Mouse (Mus musculus) monocyte, adult 2 months (primary cell): ENCODE data around the gene Zfp429.
"Not testable (repeated sequence)": the region's sequence is repeated elsewhere in the genome, so short reads cannot be mapped to it uniquely, and the experiment has no call there.

Experiments
- DNase-seq, 2 experiments: peaks; one replicate each; pipeline ENCODE4 v3.0.0; 2022; ENCODE audit warnings: low spot score in 2 of 2, low read depth in 1 of 2

Zfp429 gene

GRCm38 (mm10) chr13:67399183-67399903 is at the start of gene Zfp429:
Gene Zfp429 (minus strand): TSS chr13:67399819.
- peak in 1 of 2 experiments; percentile 54 for DNase-seq

DNA sequence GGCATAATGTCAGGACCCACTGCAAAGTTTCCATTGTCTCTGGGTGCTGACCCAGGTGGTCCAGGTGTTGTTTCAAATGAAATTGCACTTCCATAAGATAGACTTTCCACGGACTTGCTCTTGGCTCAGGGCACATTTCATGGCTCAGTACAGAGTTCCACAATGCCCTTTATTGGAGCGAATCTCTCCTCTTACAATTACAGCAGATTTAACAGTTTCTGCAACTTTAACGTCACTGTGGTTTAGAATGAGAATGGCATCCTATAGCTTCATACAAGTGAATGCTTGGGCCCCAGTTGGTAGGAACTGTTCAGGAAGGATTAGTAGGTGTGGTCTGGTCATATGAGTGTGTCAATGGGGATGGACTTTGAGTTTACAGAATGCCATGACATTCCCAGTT is 37.5 kb upstream of the Zfp429 start:
- DNase-seq = not testable (repeated sequence)

- no peak for DNase-seq
Measured at GRCm38 (mm10) chr13:67428116-67428515, 28.5 kb upstream of the Zfp429 start.

- DNase-seq = not testable (repeated sequence)
Measured at GRCm38 (mm10) chr13:67425699-67426098, 26.1 kb upstream of the Zfp429 start.

DNA sequence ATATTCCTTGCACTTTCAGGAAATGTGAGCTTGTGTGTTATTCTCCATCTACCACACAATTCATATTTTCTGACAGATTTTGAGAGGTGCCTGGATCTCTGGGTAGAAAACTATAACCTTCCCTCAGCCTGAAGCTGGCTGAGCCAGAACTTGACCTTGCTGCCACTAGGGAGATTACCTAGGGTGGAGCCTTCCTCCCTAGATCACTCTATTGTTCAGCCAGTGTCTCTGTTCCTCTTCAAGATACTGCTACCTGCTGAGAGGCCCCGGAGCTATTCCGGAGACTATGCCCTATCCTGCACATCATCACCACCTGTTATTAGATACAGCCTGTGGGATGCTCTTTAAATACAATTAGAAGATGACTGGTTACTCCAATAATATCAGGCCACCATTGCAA is 22.9 kb upstream of the Zfp429 start:
- DNase-seq = not testable (repeated sequence)

GRCm38 (mm10) chr13:67421207-67421857 is 21.7 kb upstream of the Zfp429 start, which contains the start of gene Zfp459:
Gene Zfp459 (minus strand): TSS chr13:67421418.
- no peak for DNase-seq

GRCm38 (mm10) chr13:67420558-67421206 is 21.1 kb upstream of the Zfp429 start:
- no peak for DNase-seq

DNA sequence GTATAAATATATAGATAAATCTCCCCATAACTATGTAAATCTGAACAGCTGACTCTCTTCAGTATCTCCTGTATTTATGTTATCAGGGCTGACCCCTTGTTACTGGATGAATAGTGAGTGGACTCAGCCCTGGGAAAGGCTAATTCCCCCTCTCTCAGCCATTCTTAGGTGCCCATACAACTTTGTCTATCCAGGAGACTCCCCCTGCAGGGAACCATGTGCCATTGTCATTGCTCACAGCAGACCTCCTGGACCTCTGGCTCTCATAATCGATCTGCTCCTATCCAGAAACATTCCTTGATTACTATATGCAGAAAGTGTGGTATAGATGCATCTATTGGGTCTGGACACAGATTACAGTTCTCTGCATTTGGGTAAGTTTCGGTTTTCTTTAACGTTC is 17.2 kb upstream of the Zfp429 start:
- no peak for DNase-seq

DNA sequence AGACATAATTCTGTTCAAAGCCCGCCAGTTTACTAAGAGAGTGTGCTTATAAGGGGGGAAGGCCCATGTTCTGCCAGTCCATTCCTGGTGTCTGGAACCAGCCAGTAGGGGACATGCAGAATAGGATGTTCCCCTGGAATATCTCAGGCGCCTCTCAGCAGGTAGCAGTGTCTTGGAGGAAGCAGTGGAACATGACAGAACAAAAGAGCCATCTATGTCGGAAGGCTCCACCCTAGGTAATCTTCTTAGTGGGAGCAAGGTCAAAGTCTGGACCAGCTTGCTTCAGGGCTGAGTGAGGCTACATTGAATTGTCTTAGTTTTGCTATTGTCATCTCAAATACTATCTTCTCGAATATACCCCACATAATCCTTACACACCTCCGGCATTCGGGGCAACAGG is 16.1 kb upstream of the Zfp429 start:
- no peak for DNase-seq

DNA sequence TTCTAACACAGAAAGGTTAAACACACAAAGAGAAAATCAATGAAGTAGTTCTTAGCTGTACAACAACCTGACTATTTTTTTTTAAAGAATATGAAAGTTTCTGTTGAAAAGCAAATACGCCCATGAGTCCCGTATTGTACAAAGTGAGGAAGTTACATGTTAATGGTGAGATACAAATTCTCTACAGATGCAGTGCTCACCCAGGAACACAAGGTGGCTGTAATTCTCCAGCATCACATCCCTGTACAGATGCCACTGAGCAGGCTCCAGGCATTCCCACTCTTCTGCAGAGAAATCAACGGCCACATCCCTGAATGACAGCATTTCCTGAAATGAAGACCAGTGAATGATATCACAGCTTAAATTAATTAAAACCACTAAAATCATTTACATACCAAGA is 14.0 kb upstream of the Zfp429 start:
- not testable (repeated sequence) for DNase-seq

GRCm38 (mm10) chr13:67376255-67376654 is 23.4 kb downstream of the Zfp429 start:
- DNase-seq = not testable (repeated sequence)

DNA sequence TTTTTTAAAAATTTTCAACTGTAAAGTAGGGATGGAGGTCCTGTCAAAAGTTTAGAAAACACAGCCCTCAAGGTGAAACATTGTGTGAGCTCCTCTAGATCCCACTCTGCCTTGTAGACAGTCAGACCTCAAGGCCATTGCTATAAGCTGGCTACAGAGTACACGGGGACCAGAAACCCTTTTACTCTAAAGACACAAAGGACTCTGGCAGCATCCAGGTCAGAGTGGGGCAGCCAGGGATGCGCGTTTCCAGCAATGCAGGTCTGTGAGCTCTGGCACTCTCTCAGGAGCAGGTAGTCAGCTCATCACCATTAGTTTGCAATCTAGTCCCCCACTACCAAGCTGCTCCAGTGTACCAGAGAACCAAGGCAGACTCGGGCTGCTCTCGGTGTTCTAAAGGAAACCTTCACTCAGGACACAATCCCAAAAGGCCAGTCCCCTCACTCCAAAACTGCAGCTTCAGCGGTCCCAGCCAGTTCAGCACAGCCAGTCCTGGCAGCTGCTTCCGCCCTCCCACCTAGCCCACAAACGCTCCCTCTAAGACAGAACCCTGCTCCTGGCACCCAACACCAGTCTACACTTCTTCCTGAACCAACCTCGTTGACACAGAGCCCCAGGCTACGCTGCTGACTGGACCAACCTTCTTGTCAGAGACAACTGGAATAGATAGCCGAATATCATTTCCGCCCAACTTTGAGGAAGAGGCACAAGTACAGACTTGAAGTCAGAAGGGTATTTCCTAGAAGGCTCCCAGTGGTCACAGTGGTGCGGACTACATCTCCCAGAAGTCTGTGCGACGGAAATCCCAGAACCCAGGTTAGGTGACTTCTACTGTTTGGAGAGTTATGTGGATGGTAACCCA is 24.3 kb downstream of the Zfp429 start, which contains the start of the genes Gm28041 and Zfp456:
Gm28041 (minus strand) TSS at position 684 of the 862 bp plus-strand sequence.
Zfp456 (minus strand) TSS at position 761 of the 862 bp plus-strand sequence.
- peak; percentile 50 to 73 for DNase-seq

DNA sequence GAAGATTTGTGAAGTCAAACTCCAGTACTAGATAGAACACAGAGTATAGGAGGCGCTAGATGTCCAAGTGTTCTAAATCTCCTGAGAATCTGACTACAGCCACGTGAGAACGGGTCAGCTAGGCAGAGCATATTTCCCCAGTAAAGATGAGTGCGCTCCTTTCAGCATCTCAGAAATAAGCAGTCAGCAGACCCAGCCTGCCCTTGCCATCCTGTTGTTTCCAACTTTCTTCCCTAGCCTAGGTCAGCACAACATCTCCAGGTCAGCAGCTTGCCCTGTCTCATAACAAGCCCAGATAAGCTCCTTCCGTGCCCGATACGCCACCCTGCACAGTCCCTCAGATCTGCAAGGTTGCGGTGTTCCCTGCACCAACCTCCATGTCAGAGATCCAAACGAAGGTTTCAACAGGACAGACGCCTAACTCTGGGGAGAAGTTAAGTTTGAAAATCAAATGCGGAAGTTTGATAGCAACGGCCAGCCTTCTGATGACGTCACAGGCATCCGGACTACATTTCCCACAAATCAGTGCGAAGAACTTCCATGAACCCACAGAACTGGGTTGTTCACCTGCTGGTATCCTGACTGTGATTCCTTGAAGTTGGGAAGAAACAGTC is 39.4 kb downstream of the Zfp429 start, which contains the start of the genes Gm28044 and Zfp953:
Gm28044 (minus strand) TSS at position 406 of the 614 bp plus-strand sequence.
Zfp953 (minus strand) TSS at position 475 of the 614 bp plus-strand sequence.
- DNase-seq = peak; percentile 70 to 85

DNA sequence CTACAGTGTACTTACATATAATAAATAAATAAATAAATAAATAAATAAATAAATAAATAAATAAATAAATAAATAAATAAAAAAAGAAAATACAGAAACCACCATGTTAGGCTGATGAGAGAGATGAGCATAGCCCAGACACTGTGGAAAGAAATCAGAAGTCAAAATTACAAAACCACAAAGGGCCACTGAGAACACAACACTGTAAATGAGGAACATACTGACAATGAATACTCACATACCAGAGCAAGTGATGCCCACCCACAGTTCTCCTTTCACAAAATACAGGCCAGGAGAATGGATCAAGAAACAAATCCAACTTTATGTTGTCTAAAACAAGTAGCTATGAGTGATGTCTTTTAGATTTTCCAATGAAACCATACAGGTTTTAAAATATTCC is 47.8 kb downstream of the Zfp429 start:
- DNase-seq = no peak

- DNase-seq = no peak
Measured at GRCm38 (mm10) chr13:67343422-67343821, 56.2 kb downstream of the Zfp429 start.
